Mouse (Mus musculus) G1E (cell line): Measurements from ENCODE around the gene Tmem30b. TPM values are rescaled to one million over a fixed set of nuclear protein-coding genes. Genes with fewer than 3 reads are reported as not detected.

Source experiments
- ATAC-seq: 2 replicates; pipeline ENCODE4 v1.8.0; 2016; ENCODE audit warnings: mild to moderate bottlenecking; ENCODE audit not compliant: insufficient number of reproducible peaks, poor library complexity, low FRiP score, severe bottlenecking; ENCODE audit errors: extremely low read depth
- DNase-seq: peaks from one replicate; pipeline ENCODE4 v3.0.0; 2012; ENCODE audit warnings: low spot score
- H3K27me3 ChIP-seq: 2 replicates; pipeline ENCODE4 v1.6.1; 2012; ENCODE audit warnings: mild to moderate bottlenecking, low read length, inconsistent platforms; ENCODE audit not compliant: insufficient read depth
- H3K36me3 ChIP-seq: replicated peaks from 2 replicates; pipeline ENCODE3; 2012; ENCODE audit warnings: mild to moderate bottlenecking, inconsistent platforms
- H3K4me1 ChIP-seq: 2 replicates; pipeline ENCODE4 v1.6.1; 2012; ENCODE audit warnings: low read depth, low read length, inconsistent platforms, mixed read lengths; ENCODE audit not compliant: insufficient read depth
- H3K4me3 ChIP-seq: 2 replicates; pipeline ENCODE4 v1.5.1; 2012; ENCODE audit warnings: low read depth, mild to moderate bottlenecking, inconsistent platforms, low read length, moderate library complexity, mixed read lengths
- H3K9me3 ChIP-seq: replicated peaks from 2 replicates; pipeline ENCODE4 v1.6.1; 2012; ENCODE audit warnings: inconsistent platforms
- CTCF ChIP-seq: IDR thresholded peaks from 2 replicates; pipeline ENCODE4 v1.5.1; 2012; ENCODE audit warnings: low read depth, low read length, inconsistent platforms, mixed read lengths
- GATA1 ChIP-seq: IDR thresholded peaks from 2 replicates; pipeline ENCODE4 v1.6.1; 2012; ENCODE audit warnings: borderline replicate concordance, low read length, inconsistent platforms, mixed read lengths
- GATA2 ChIP-seq: IDR thresholded peaks from 2 replicates; pipeline ENCODE4 v1.6.1; 2012; ENCODE audit warnings: low read depth, low read length, inconsistent platforms, borderline replicate concordance
- POLR2AphosphoS5 ChIP-seq: IDR thresholded peaks from 2 replicates; pipeline ENCODE4 v1.6.1; 2012; ENCODE audit warnings: low read depth, low read length, inconsistent platforms; ENCODE audit not compliant: insufficient replicate concordance
- TAL1 ChIP-seq: conservative IDR thresholded peaks from 2 replicates; pipeline ENCODE4 v1.6.1; 2012; ENCODE audit warnings: low read depth, low read length, inconsistent platforms, mixed read lengths
- polyA plus RNA-seq: library from polyadenylated mRNA; stranded (reverse); fragments of >175 nt; gene quantifications from 2 replicates; pipeline ENCODE4 v1.2.3, GENCODE M21; 2012
- total RNA-seq, 2 experiments: library from RNA; stranded (forward) in 1 of 2; stranded (reverse) in 1 of 2; fragments of 200-1000 nt in 1 of 2; fragments of >200 nt in 1 of 2; fragmentation: Nextera tagmentation in 1 of 2; gene quantifications; 2 replicates each; pipeline ENCODE4 v1.2.3; 2014 to 2017

Gene Tmem30b
- total and polyA plus RNA-seq, 3 experiments = 0.22 TPM; not detected in 2

- no peak for DNase-seq
- no peak for TF ChIP-seq GATA1
- TF ChIP-seq CTCF = no peak
- no peak for TF ChIP-seq TAL1
- TF ChIP-seq POLR2AphosphoS5 = no peak
- no peak for TF ChIP-seq GATA2
- Histone ChIP-seq H3K4me3 (no peak overlapping the region), H3K4me1 (no peaks in the 10 kb centered on the region), H3K36me3 (no peaks in the 10 kb centered on the region), H3K27me3 (no peaks in the 10 kb centered on the region), H3K9me3 (no peaks in the 10 kb centered on the region)
- no peak for ATAC-seq
These were observed 24.2 kb downstream of the Tmem30b start for GRCm38 (mm10) chr12:73521944-73522343.

GRCm38 (mm10) chr12:73521238-73521841, 24.9 kb downstream of the Tmem30b start:
- no peak overlapping the region for H3K4me3 ChIP-seq
- ATAC-seq = no peak
- peaks cover 4% of the 10 kb centered on the region; the same call in 1 of the 2 replicates for H3K27me3 ChIP-seq
- H3K36me3 ChIP-seq = no peaks in the 10 kb centered on the region
- H3K9me3 ChIP-seq = no peaks in the 10 kb centered on the region
- no peaks in the 10 kb centered on the region for H3K4me1 ChIP-seq
- no peak for TF ChIP-seq GATA1
- no peak for TF ChIP-seq CTCF
- no peak for TF ChIP-seq POLR2AphosphoS5
- no peak for TF ChIP-seq TAL1
- TF ChIP-seq GATA2 = no peak
- DNase-seq = no peak

DNA sequence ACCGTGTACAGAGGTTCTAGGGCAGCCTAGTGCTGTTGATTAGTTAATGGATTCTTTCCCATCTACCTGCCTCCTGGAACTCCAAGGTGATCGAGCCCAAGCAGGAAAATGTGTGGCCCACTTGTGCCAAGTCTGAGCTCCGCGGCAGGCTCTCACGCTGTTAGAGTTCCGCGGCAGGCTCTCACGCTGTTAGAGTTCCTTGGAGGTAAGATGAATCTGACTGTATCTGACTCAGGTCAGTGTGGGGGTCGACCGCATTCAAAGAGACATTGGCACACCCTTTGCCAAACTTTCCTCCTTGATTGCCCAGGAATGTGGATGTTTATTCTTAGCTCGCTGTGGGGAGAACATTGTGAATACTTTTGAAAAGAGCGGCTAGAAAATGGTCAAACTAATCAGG, 28.4 kb downstream of the Tmem30b start:
- TF ChIP-seq GATA1 (no peak), GATA2 (no peak), POLR2AphosphoS5 (no peak), CTCF (no peak), TAL1 (no peak)

DNA sequence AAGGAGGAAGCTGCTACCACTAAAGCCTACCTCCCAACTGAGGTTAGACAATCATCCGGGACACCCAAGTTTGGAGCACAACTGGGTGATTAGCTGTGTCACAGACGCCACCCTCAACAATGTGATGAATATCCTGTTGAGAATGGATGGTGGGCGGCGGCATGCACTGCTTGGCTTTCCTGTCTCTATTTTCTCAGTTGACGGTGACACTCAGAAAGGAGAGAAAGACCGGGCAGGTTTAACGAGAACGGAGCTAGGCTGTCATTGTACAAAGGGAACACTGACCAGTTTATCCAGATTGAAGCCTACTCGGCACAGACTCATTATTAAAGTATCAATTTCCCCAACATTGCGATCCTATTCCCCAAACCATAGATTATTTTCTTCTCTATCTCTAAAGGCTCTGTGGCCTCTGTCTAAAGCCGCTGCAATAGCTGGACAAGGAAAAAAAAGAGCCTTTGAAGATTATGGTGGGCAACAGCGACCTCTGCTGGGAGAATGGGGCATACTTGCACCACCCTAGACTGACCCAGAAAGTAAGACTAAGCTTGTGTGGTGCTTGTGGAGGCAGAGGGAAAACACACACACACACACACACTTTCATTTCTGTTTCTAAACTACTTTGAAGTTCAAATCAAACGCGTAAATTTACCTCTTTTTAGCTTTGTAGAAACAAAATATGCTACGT, 29.0 kb downstream of the Tmem30b start:
- no peak for ATAC-seq
- H3K4me3 ChIP-seq = no peak overlapping the region

More for the DNA sequence above, 28.4 kb downstream of the Tmem30b start:
- no peaks in the 10 kb centered on the region for H3K9me3 ChIP-seq
- H3K4me1 ChIP-seq = no peaks in the 10 kb centered on the region
- ATAC-seq (no peak), DNase-seq (no peak)
- H3K4me3 ChIP-seq = no peak overlapping the region
- no peaks in the 10 kb centered on the region for H3K36me3 ChIP-seq
- H3K27me3 ChIP-seq = peaks cover 4% of the 10 kb centered on the region; the same call in 1 of the 2 replicates

DNA sequence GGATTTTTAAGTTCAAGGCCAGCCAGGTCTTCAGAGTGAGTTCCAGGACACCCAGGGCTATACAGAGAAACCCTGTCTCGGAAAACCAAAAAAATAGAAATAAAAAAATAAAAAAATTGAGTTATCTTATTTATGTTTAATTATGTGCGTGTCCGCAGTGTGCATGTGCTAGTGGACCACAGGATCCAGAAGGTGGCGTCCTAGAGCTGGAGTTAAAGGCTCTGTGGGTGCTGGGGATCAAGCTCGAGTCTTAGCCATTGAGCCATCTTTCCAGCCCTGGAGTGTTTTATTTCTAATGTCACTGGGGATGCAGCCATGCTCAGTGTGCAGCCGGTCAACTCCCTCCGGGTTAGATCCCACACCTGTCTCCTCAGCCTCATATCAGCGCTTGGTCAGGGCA, 29.7 kb downstream of the Tmem30b start:
- TF ChIP-seq POLR2AphosphoS5 (no peak), GATA1 (no peak), TAL1 (no peak), GATA2 (no peak), CTCF (no peak)
- no peaks in the 10 kb centered on the region for H3K36me3 ChIP-seq
- no peaks in the 10 kb centered on the region for H3K9me3 ChIP-seq
- ATAC-seq (no peak), DNase-seq (no peak)
- H3K27me3 ChIP-seq = peaks cover 4% of the 10 kb centered on the region; the same call in 1 of the 2 replicates
- H3K4me1 ChIP-seq = no peaks in the 10 kb centered on the region
- H3K4me3 ChIP-seq = no peak overlapping the region

More for the DNA sequence above, 29.0 kb downstream of the Tmem30b start:
- TF ChIP-seq GATA1 (no peak), GATA2 (no peak), TAL1 (no peak), CTCF (peak; percentile 70), POLR2AphosphoS5 (no peak)
- H3K27me3 ChIP-seq = peaks cover 4% of the 10 kb centered on the region; the same call in 1 of the 2 replicates
- no peaks in the 10 kb centered on the region for H3K9me3 ChIP-seq
- no peaks in the 10 kb centered on the region for H3K4me1 ChIP-seq
- no peaks in the 10 kb centered on the region for H3K36me3 ChIP-seq
- DNase-seq = peak; percentile 29

- Histone ChIP-seq H3K4me1 (no peaks in the 10 kb centered on the region), H3K9me3 (no peaks in the 10 kb centered on the region), H3K36me3 (no peaks in the 10 kb centered on the region), H3K27me3 (peaks cover 4% of the 10 kb centered on the region; the same call in 1 of the 2 replicates), H3K4me3 (no peak overlapping the region)
- DNase-seq (no peak), ATAC-seq (no peak)
- no peak for TF ChIP-seq GATA1
These were observed 31.5 kb downstream of the Tmem30b start for GRCm38 (mm10) chr12:73514722-73515121.
